Mouse (Mus musculus): ENCODE results near the gene Camk2g. TPM values are rescaled to one million over a fixed set of nuclear protein-coding genes. Genes with fewer than 3 reads are reported as not detected.

Gene Camk2g
- polyA plus RNA-seq, 1 experiment = 57.2 TPM

GRCm38 (mm10) chr14:20694884-20695760 lies 98.8 kb downstream of the Camk2g start, which contains the start of gene Fut11:
Gene Fut11 (plus strand): TSS chr14:20694968.
- Histone ChIP-seq H3K4me2 (ENCODE audit: low read depth) (peak within 1 kb of the TSS; percentile 90), H3K36me3 (ENCODE audit: control insufficient read depth, insufficient read depth) (peaks cover 37% of the 10 kb centered on the region), H3K79me2 (ENCODE audit: control insufficient read depth, insufficient read depth) (peaks cover 48% of the 10 kb centered on the region), H3K4me3 (peak within 1 kb of the TSS; percentile 40), H3ac (ENCODE audit: control insufficient read depth, insufficient read length) (peak within 1 kb of the TSS; percentile 99), H3K27me3 (ENCODE audit: control insufficient read depth, insufficient read depth, insufficient read length) (no peaks in the 10 kb centered on the region)
- TF ChIP-seq USF1 (IDR thresholded peaks at IDR 0.05; ENCODE audit: low read depth) (no peak), MYOG (IDR thresholded peaks at IDR 0.05; ENCODE audit: control insufficient read depth in 1 of 3, insufficient read depth in 1 of 3, insufficient read length in 2 of 3, low read depth in 2 of 3) (peak in 1 of 3 experiments; percentile 1), POLR2A (IDR thresholded peaks at IDR 0.05; ENCODE audit: insufficient read length, low read depth) (peak; percentile 84), REST (IDR thresholded peaks at IDR 0.05; ENCODE audit: insufficient read depth, insufficient read length) (no peak), MYOD1 (IDR thresholded peaks at IDR 0.05; ENCODE audit: control insufficient read depth in 1 of 3, insufficient read length in 2 of 3, low read depth in 2 of 3) (peak in 1 of 3 experiments; percentile 20), POLR2AphosphoS2 (IDR thresholded peaks at IDR 0.05; ENCODE audit: insufficient read length, low read depth) (peak; percentile 91), MAX (IDR thresholded peaks at IDR 0.05; ENCODE audit: low read depth) (no peak), TCF12 (IDR thresholded peaks at IDR 0.05; ENCODE audit: insufficient read depth, poor library complexity, severe bottlenecking) (no peak)

- TF ChIP-seq MYOD1 (IDR thresholded peaks at IDR 0.05; ENCODE audit: control insufficient read depth in 1 of 3, insufficient read length in 2 of 3, low read depth in 2 of 3) (no peak), MAX (IDR thresholded peaks at IDR 0.05; ENCODE audit: low read depth) (no peak), SRF (IDR thresholded peaks at IDR 0.05; ENCODE audit: control insufficient read depth, insufficient read length, low read depth) (no peak)
- no peaks in the 10 kb centered on the region for H3K27me3 ChIP-seq (ENCODE audit: control insufficient read depth, insufficient read depth, insufficient read length)
- H3K4me3 ChIP-seq = peak overlapping the region; percentile 40
- H3K36me3 ChIP-seq (ENCODE audit: control insufficient read depth, insufficient read depth) = peaks cover 45% of the 10 kb centered on the region
- peak overlapping the region; percentile 99 for H3ac ChIP-seq (ENCODE audit: control insufficient read depth, insufficient read length)
- H3K79me2 ChIP-seq (ENCODE audit: control insufficient read depth, insufficient read depth) = peaks cover 40% of the 10 kb centered on the region
- H3K4me2 ChIP-seq (ENCODE audit: low read depth) = peak overlapping the region; percentile 64
These were observed 99.6 kb downstream of the Camk2g start for GRCm38 (mm10) chr14:20694185-20694883.

GRCm38 (mm10) chr14:20693589-20694101 lies 100.2 kb downstream of the Camk2g start:
- Histone ChIP-seq H3K79me2 (ENCODE audit: control insufficient read depth, insufficient read depth) (peaks cover 33% of the 10 kb centered on the region), H3K27me3 (ENCODE audit: control insufficient read depth, insufficient read depth, insufficient read length) (no peaks in the 10 kb centered on the region), H3K36me3 (ENCODE audit: control insufficient read depth, insufficient read depth) (peaks cover 52% of the 10 kb centered on the region), H3K4me2 (ENCODE audit: low read depth) (no peak overlapping the region), H3ac (ENCODE audit: control insufficient read depth, insufficient read length) (no peak overlapping the region), H3K4me3 (no peak overlapping the region)
- TF ChIP-seq MYOD1 (IDR thresholded peaks at IDR 0.05; ENCODE audit: control insufficient read depth in 1 of 3, insufficient read length in 2 of 3, low read depth in 2 of 3) (no peak), POLR2AphosphoS2 (IDR thresholded peaks at IDR 0.05; ENCODE audit: insufficient read length, low read depth) (peak; percentile 25)

- Histone ChIP-seq H3K4me2 (ENCODE audit: low read depth) (no peak overlapping the region), H3K36me3 (ENCODE audit: control insufficient read depth, insufficient read depth) (peaks cover 71% of the 10 kb centered on the region), H3ac (ENCODE audit: control insufficient read depth, insufficient read length) (no peak overlapping the region), H3K27me3 (ENCODE audit: control insufficient read depth, insufficient read depth, insufficient read length) (no peaks in the 10 kb centered on the region), H3K4me3 (no peak overlapping the region), H3K79me2 (ENCODE audit: control insufficient read depth, insufficient read depth) (peaks cover 14% of the 10 kb centered on the region)
- TF ChIP-seq POLR2AphosphoS2 (IDR thresholded peaks at IDR 0.05; ENCODE audit: insufficient read length, low read depth) (peak; percentile 62), POLR2A (IDR thresholded peaks at IDR 0.05; ENCODE audit: insufficient read length, low read depth) (peak; percentile 26), E2F4 (IDR thresholded peaks at IDR 0.05; ENCODE audit: insufficient read depth) (no peak), MAX (IDR thresholded peaks at IDR 0.05; ENCODE audit: low read depth) (no peak), REST (IDR thresholded peaks at IDR 0.05; ENCODE audit: insufficient read depth, insufficient read length) (no peak), USF1 (IDR thresholded peaks at IDR 0.05; ENCODE audit: low read depth) (no peak)
These were observed 102.1 kb downstream of the Camk2g start for GRCm38 (mm10) chr14:20691772-20692171.

- Histone ChIP-seq H3K27me3 (ENCODE audit: control insufficient read depth, insufficient read depth, insufficient read length) (no peaks in the 10 kb centered on the region), H3ac (ENCODE audit: control insufficient read depth, insufficient read length) (no peak overlapping the region), H3K4me3 (no peak overlapping the region), H3K79me2 (ENCODE audit: control insufficient read depth, insufficient read depth) (peaks cover 4% of the 10 kb centered on the region), H3K36me3 (ENCODE audit: control insufficient read depth, insufficient read depth) (peaks cover 91% of the 10 kb centered on the region), H3K4me2 (ENCODE audit: low read depth) (no peak overlapping the region)
- TF ChIP-seq TCF3 (IDR thresholded peaks at IDR 0.05; ENCODE audit: insufficient read length, low read depth) = no peak
- TF ChIP-seq POLR2AphosphoS2 (IDR thresholded peaks at IDR 0.05; ENCODE audit: insufficient read length, low read depth) = no peak
- TF ChIP-seq USF1 (IDR thresholded peaks at IDR 0.05; ENCODE audit: low read depth) = no peak
- no peak for TF ChIP-seq MYOG (IDR thresholded peaks at IDR 0.05; ENCODE audit: control insufficient read depth in 1 of 3, insufficient read depth in 1 of 3, insufficient read length in 2 of 3, low read depth in 2 of 3)
- no peak for TF ChIP-seq SRF (IDR thresholded peaks at IDR 0.05; ENCODE audit: control insufficient read depth, insufficient read length, low read depth)
These were observed 104.9 kb downstream of the Camk2g start for GRCm38 (mm10) chr14:20689009-20689408.

All from myocyte (in vitro differentiated cells).